9 mouse cellular contexts compared by ENCODE assay signal in genomic region chr11:96351831-96352230, GRCm38 (mm10). TPM values are rescaled to one million over a fixed set of nuclear protein-coding genes. Genes with fewer than 3 reads are reported as not detected.
A peak's percentile ranks its signal among the peaks of the same experiment; 100 is the strongest.
DNase-seq lines count a peak whose midpoint lies in the region; ATAC-seq lines count a peak whose summit lies in the region.
"Had no signal": no experiment of that assay in that cellular context is flagged by ENCODE, and none has a peak within 500 bp of the region (broad histone marks: within the 10 kb centered on the region; RNA-seq: fewer than 3 reads in every experiment).

No protein-coding gene starts in this region.

- no peaks in the 10 kb centered on the region for H3K36me3 ChIP-seq in heart, embryonic 11.5 days (ENCODE audit: control insufficient read depth, insufficient read depth, low read length)
- peaks cover 11% of the 10 kb centered on the region for H3K36me3 ChIP-seq in hindbrain, embryonic 10.5 days
- H3K36me3 ChIP-seq in limb, embryonic 12.5 days, result no peaks in the 10 kb centered on the region
- peaks cover 5% of the 10 kb centered on the region; the same call in 1 of the 2 replicates for H3K36me3 ChIP-seq in neural tube, embryonic 14.5 days (ENCODE audit: control insufficient read depth, insufficient read depth, low read length)
- H3K36me3 ChIP-seq: embryonic facial prominence, embryonic 13.5 days had no signal

- DNase-seq in heart, postnatal 14 days, result no peak
- DNase-seq in hindbrain, embryonic 10.5 days (ENCODE audit: low spot score), result peak; percentile 67
- no peak for DNase-seq in natural killer cell, adult 2 months (ENCODE audit: low spot score in 2 of 2)
- no peak for DNase-seq in layer of hippocampus, postnatal 25 days (ENCODE audit: extremely low spot score in 1 of 2, low spot score in 1 of 2)
- no peak for DNase-seq in layer of hippocampus, postnatal 36 days

- intact Hi-C loops in heart, postnatal 14 days (cut with DNase I), result loop anchor here (5.0 kb wide), 1 partner anchor 35 kb away; the partner anchor contains the start of gene Hoxb4

- H3K9ac ChIP-seq in heart, embryonic 11.5 days (ENCODE audit: low read depth, low read length), result peak overlapping the region; percentile 84
- peak overlapping the region; percentile 24 for H3K9ac ChIP-seq in limb, embryonic 12.5 days (replicated peaks)
- H3K9ac ChIP-seq in neural tube, embryonic 14.5 days (replicated peaks; ENCODE audit: low read depth, low read length), result peak overlapping the region; percentile 100
- H3K9ac ChIP-seq: embryonic facial prominence, embryonic 13.5 days had no signal

- peak overlapping the region; percentile 87 for H3K27ac ChIP-seq in heart, embryonic 11.5 days (ENCODE audit: low read depth, low read length)
- H3K27ac ChIP-seq in hindbrain, embryonic 10.5 days, result peak overlapping the region; percentile 95
- H3K27ac ChIP-seq in limb, embryonic 12.5 days, result peak overlapping the region; percentile 64; the same call in 1 of the 2 replicates
- H3K27ac ChIP-seq in neural tube, embryonic 14.5 days (ENCODE audit: low read depth, low read length), result peak overlapping the region; percentile 100
- H3K27ac ChIP-seq: embryonic facial prominence, embryonic 13.5 days had no signal

- H3K4me1 ChIP-seq in heart, embryonic 11.5 days (ENCODE audit: control insufficient read depth, insufficient read depth, low read length), result peaks cover 11% of the 10 kb centered on the region
- peaks cover 23% of the 10 kb centered on the region; the same call in 1 of the 2 replicates for H3K4me1 ChIP-seq in hindbrain, embryonic 10.5 days (replicated peaks)
- H3K4me1 ChIP-seq in limb, embryonic 12.5 days (replicated peaks), result peaks cover 28% of the 10 kb centered on the region
- peaks cover 48% of the 10 kb centered on the region for H3K4me1 ChIP-seq in neural tube, embryonic 14.5 days (ENCODE audit: control insufficient read depth, insufficient read depth, low read length)

- H3K4me3 ChIP-seq in heart, embryonic 11.5 days (ENCODE audit: low read depth, low read length), result peak overlapping the region; percentile 58
- peak overlapping the region; percentile 69 for H3K4me3 ChIP-seq in hindbrain, embryonic 10.5 days
- peak overlapping the region; percentile 46 for H3K4me3 ChIP-seq in limb, embryonic 12.5 days (replicated peaks)
- peak overlapping the region; percentile 91 for H3K4me3 ChIP-seq in neural tube, embryonic 14.5 days (ENCODE audit: low read depth, low read length)
- H3K4me3 ChIP-seq: embryonic facial prominence, embryonic 13.5 days had no signal

- peaks cover 77% of the 10 kb centered on the region for H3K27me3 ChIP-seq in heart, embryonic 11.5 days (ENCODE audit: control insufficient read depth, insufficient read depth, low read length)
- peaks cover 100% of the 10 kb centered on the region for H3K27me3 ChIP-seq in hindbrain, embryonic 10.5 days (ENCODE audit: insufficient read depth, poor library complexity, severe bottlenecking)
- peaks cover 85% of the 10 kb centered on the region for H3K27me3 ChIP-seq in limb, embryonic 12.5 days
- H3K27me3 ChIP-seq in neural tube, embryonic 14.5 days (ENCODE audit: control insufficient read depth, insufficient read depth, low read length), result no peaks in the 10 kb centered on the region

- H3K9me3 ChIP-seq in heart, embryonic 11.5 days (replicated peaks; ENCODE audit: control insufficient read depth, low read length), result no peaks in the 10 kb centered on the region
- no peaks in the 10 kb centered on the region for H3K9me3 ChIP-seq in hindbrain, embryonic 10.5 days
- H3K9me3 ChIP-seq in limb, embryonic 12.5 days, result no peaks in the 10 kb centered on the region
- H3K9me3 ChIP-seq in neural tube, embryonic 14.5 days (ENCODE audit: control insufficient read depth, low read length), result no peaks in the 10 kb centered on the region
- H3K9me3 ChIP-seq: embryonic facial prominence, embryonic 13.5 days had no signal

- ATAC-seq in heart, embryonic 11.5 days (replicated peaks; ENCODE audit: insufficient number of reproducible peaks, low FRiP score, low TSS enrichment), result no peak
- ATAC-seq in limb, embryonic 12.5 days (ENCODE audit: insufficient number of reproducible peaks, insufficient read depth, low FRiP score, low TSS enrichment, low read depth), result no peak
- 0 out of 2 replicates have a peak, but pooled peaks have one; percentile 39 for ATAC-seq in neural tube, embryonic 14.5 days (ENCODE audit: low read depth)

- WGBS in heart, embryonic 11.5 days (ENCODE audit: insufficient replicate concordance), result 2% methylated on average over 22 of the region's 22 CpGs
- WGBS in hindbrain, embryonic 10.5 days, result under 1% methylated on average over 22 of the region's 22 CpGs
- whole genome bisulfite sequencing in limb, embryonic 12.5 days, result under 1% methylated on average over 22 of the region's 22 CpGs
- 1% methylated on average over 22 of the region's 22 CpGs for WGBS in neural tube, embryonic 14.5 days

- peak overlapping the region; percentile 76 for H3K4me2 ChIP-seq in heart, embryonic 11.5 days
- peak overlapping the region; percentile 62 for H3K4me2 ChIP-seq in limb, embryonic 12.5 days
- H3K4me2 ChIP-seq in neural tube, embryonic 14.5 days (ENCODE audit: low read depth, low read length), result peak overlapping the region; percentile 97
- H3K4me2 ChIP-seq: embryonic facial prominence, embryonic 13.5 days had no signal

RNA-seq across cellular contexts. Expression of gene Hoxb2, which starts 1.5 kb away (rescaled TPM):
- polyA plus RNA-seq in heart, embryonic 11.5 days (2014; fragmentation: Nextera tagmentation; extraction: Ambion mirVana), result 4.5 and 7.4 TPM in 2 replicates
- total RNA-seq in heart, postnatal 14 days (2021), result 1 to 10 TPM in 1 of 2 experiments, under 1 TPM in 1; 0.78 to 1.3 TPM
- 30.1 and 49.6 TPM in 2 replicates for polyA plus RNA-seq in hindbrain, embryonic 10.5 days (2016; fragmentation: Nextera tagmentation; extraction: Ambion mirVana)
- polyA plus RNA-seq in limb, embryonic 12.5 days (2016; fragmentation: Nextera tagmentation; extraction: Ambion mirVana), result 5.1 and 6.0 TPM in 2 replicates
- polyA plus RNA-seq in neural tube, embryonic 14.5 days (2014; fragmentation: Nextera tagmentation; extraction: Ambion mirVana), result 45.2 and 48.5 TPM in 2 replicates
- not detected for total RNA-seq in layer of hippocampus, postnatal 25 days (2021)
- total RNA-seq in layer of hippocampus, postnatal 36 days (2021), result not detected

RNA-seq across cellular contexts. Expression of gene Hoxb1, which starts 13.7 kb away (rescaled TPM):
- 0.19 TPM in 1 of 2 replicates, not detected in the other for polyA plus RNA-seq in heart, embryonic 11.5 days (2014; fragmentation: Nextera tagmentation; extraction: Ambion mirVana)
- not detected for total RNA-seq in heart, postnatal 14 days (2021)
- polyA plus RNA-seq in hindbrain, embryonic 10.5 days (2016; fragmentation: Nextera tagmentation; extraction: Ambion mirVana), result 15.4 and 22.7 TPM in 2 replicates
- polyA plus RNA-seq in limb, embryonic 12.5 days (2016; fragmentation: Nextera tagmentation; extraction: Ambion mirVana), result not detected in 2 replicates
- 0.62 and 0.96 TPM in 2 replicates for polyA plus RNA-seq in neural tube, embryonic 14.5 days (2014; fragmentation: Nextera tagmentation; extraction: Ambion mirVana)
- not detected for total RNA-seq in layer of hippocampus, postnatal 25 days (2021)
- not detected for total RNA-seq in layer of hippocampus, postnatal 36 days (2021)
- polyA plus RNA-seq: embryonic facial prominence, embryonic 13.5 days had no signal

RNA-seq across cellular contexts. Expression of gene Hoxb3, which starts 28.7 kb away (rescaled TPM):
- polyA plus RNA-seq in heart, embryonic 11.5 days (2014; fragmentation: Nextera tagmentation; extraction: Ambion mirVana), result 0.74 and 1.0 TPM in 2 replicates
- total RNA-seq in heart, postnatal 14 days (2021), result under 1 TPM; 0.76 to 0.79 TPM
- polyA plus RNA-seq in hindbrain, embryonic 10.5 days (2016; fragmentation: Nextera tagmentation; extraction: Ambion mirVana), result 5.3 and 9.6 TPM in 2 replicates
- 0.55 and 0.68 TPM in 2 replicates for polyA plus RNA-seq in limb, embryonic 12.5 days (2016; fragmentation: Nextera tagmentation; extraction: Ambion mirVana)
- 13.5 and 13.9 TPM in 2 replicates for polyA plus RNA-seq in neural tube, embryonic 14.5 days (2014; fragmentation: Nextera tagmentation; extraction: Ambion mirVana)
- not detected for total RNA-seq in layer of hippocampus, postnatal 25 days (2021)
- total RNA-seq in layer of hippocampus, postnatal 36 days (2021), result not detected
- polyA plus RNA-seq: embryonic facial prominence, embryonic 13.5 days had no signal

RNA-seq across cellular contexts. Expression of gene Hoxb4, which starts 33.8 kb away (rescaled TPM):
- polyA plus RNA-seq in heart, embryonic 11.5 days (2014; fragmentation: Nextera tagmentation; extraction: Ambion mirVana), result 0.21 and 0.77 TPM in 2 replicates
- total RNA-seq in heart, postnatal 14 days (2021), result 1 to 10 TPM; 1.0 to 1.3 TPM
- 0.47 and 3.1 TPM in 2 replicates for polyA plus RNA-seq in hindbrain, embryonic 10.5 days (2016; fragmentation: Nextera tagmentation; extraction: Ambion mirVana)
- 0.56 and 0.73 TPM in 2 replicates for polyA plus RNA-seq in limb, embryonic 12.5 days (2016; fragmentation: Nextera tagmentation; extraction: Ambion mirVana)
- polyA plus RNA-seq in neural tube, embryonic 14.5 days (2014; fragmentation: Nextera tagmentation; extraction: Ambion mirVana), result 3.4 and 4.1 TPM in 2 replicates
- not detected for total RNA-seq in layer of hippocampus, postnatal 25 days (2021)
- not detected for total RNA-seq in layer of hippocampus, postnatal 36 days (2021)

RNA-seq across cellular contexts. Expression of gene Hoxb5, which starts 48.7 kb away (rescaled TPM):
- polyA plus RNA-seq in heart, embryonic 11.5 days (2014; fragmentation: Nextera tagmentation; extraction: Ambion mirVana), result 0.65 and 2.4 TPM in 2 replicates
- total RNA-seq in heart, postnatal 14 days (2021), result under 1 TPM; 0.19 to 0.22 TPM
- 0.14 and 6.3 TPM in 2 replicates for polyA plus RNA-seq in hindbrain, embryonic 10.5 days (2016; fragmentation: Nextera tagmentation; extraction: Ambion mirVana)
- 0.83 and 2.1 TPM in 2 replicates for polyA plus RNA-seq in limb, embryonic 12.5 days (2016; fragmentation: Nextera tagmentation; extraction: Ambion mirVana)
- polyA plus RNA-seq in neural tube, embryonic 14.5 days (2014; fragmentation: Nextera tagmentation; extraction: Ambion mirVana), result 49.1 and 52.4 TPM in 2 replicates
- total RNA-seq in layer of hippocampus, postnatal 25 days (2021), result not detected
- not detected for total RNA-seq in layer of hippocampus, postnatal 36 days (2021)

Comparison
In these comparisons a context has a peak if more than half of its experiments do, and no peak if none do; other contexts are left out.
1. H3K9ac ChIP-seq: peak in every context shown above with its lines; median percentile 100 in neural tube, embryonic 14.5 days; 84 in heart, embryonic 11.5 days; 24 in limb, embryonic 12.5 days.